Mouse (Mus musculus) liver, embryonic 14.5 days (tissue): ENCODE results near the gene Slc17a7. TPM values are rescaled to one million over a fixed set of nuclear protein-coding genes. Genes with fewer than 3 reads are reported as not detected.
A peak's percentile ranks its signal among the peaks of the same experiment; 100 is the strongest.
"Not testable (repeated sequence)": the region's sequence is repeated elsewhere in the genome, so short reads cannot be mapped to it uniquely, and the experiment has no call there.

Source experiments
- ATAC-seq: fragments of 200-750 bp; cut with Nextera tagmentation; 2 replicates; pipeline ENCODE4 v1.8.0; 2017; ENCODE audit warnings: moderate number of reproducible peaks, mild to moderate bottlenecking, moderate library complexity; ENCODE audit not compliant: insufficient read depth
- DNase-seq, 3 experiments: peaks; one replicate each; pipeline ENCODE4 v3.0.0-alpha.2; 2012 to 2013; ENCODE audit warnings: low read depth in 3 of 3, low spot score in 3 of 3
- H3K27ac ChIP-seq: fragments of 300-500 bp; sonication (generic); 2 replicates; pipeline ENCODE4 v1.5.1; 2014; ENCODE audit warnings: moderate library complexity, mild to moderate bottlenecking, control low read depth, inconsistent platforms
- H3K27me3 ChIP-seq: fragments of 300-500 bp; sonication (generic); 2 replicates; pipeline ENCODE4 v1.6.1; 2014; ENCODE audit warnings: mild to moderate bottlenecking, low read length, moderate library complexity; ENCODE audit not compliant: control insufficient read depth, insufficient read depth
- H3K36me3 ChIP-seq: fragments of 300-500 bp; sonication (generic); replicated peaks from 2 replicates; pipeline ENCODE4 v1.6.1; 2014; ENCODE audit warnings: low read depth; ENCODE audit not compliant: control insufficient read depth, insufficient read depth
- H3K4me1 ChIP-seq, 2 experiments: fragments of 200-500 bp in 1 of 2; fragments of 300-500 bp in 1 of 2; sonication (generic) in 1 of 2; replicated peaks; 2 replicates each; pipeline ENCODE4 v1.6.1; 2012 to 2014; ENCODE audit warnings: antibody characterized with exemption in 1 of 2, inconsistent platforms in 1 of 2, low read length in 1 of 2; ENCODE audit not compliant: control insufficient read depth in 2 of 2, insufficient read depth in 2 of 2
- H3K4me2 ChIP-seq: fragments of 300-500 bp; sonication (generic); 2 replicates; pipeline ENCODE4 v1.6.1; 2014; ENCODE audit warnings: low read depth, mild to moderate bottlenecking, control low read depth, moderate library complexity
- H3K4me3 ChIP-seq, 2 experiments: fragments of 200-500 bp in 1 of 2; fragments of 300-500 bp in 1 of 2; sonication (generic) in 1 of 2; 2 replicates each; pipeline ENCODE4 v1.5.1; 2012 to 2014; ENCODE audit warnings: low read depth in 2 of 2, low read length in 2 of 2, mild to moderate bottlenecking in 2 of 2, control low read depth in 1 of 2, inconsistent platforms in 1 of 2, moderate library complexity in 1 of 2; ENCODE audit not compliant: insufficient read depth in 1 of 2
- H3K9ac ChIP-seq: fragments of 300-500 bp; sonication (generic); replicated peaks from 2 replicates; pipeline ENCODE4 v1.6.1; 2014; ENCODE audit warnings: mild to moderate bottlenecking, control low read depth, moderate library complexity
- H3K9me3 ChIP-seq: fragments of 300-500 bp; sonication (generic); 2 replicates; pipeline ENCODE4 v1.6.1; 2016; ENCODE audit warnings: low read length, mixed read lengths; ENCODE audit not compliant: control insufficient read depth
- CTCF ChIP-seq: IDR thresholded peaks from 2 replicates; pipeline ENCODE4 v1.5.1; 2016; ENCODE audit warnings: antibody characterized with exemption, low read depth, control low read depth
- EP300 ChIP-seq: IDR thresholded peaks from 2 replicates; pipeline ENCODE4 v1.6.1; 2016; ENCODE audit warnings: antibody characterized with exemption, low read depth
- WGBS: fragments of 180-500 bp; shearing (Covaris S2); extraction: QIAGEN DNeasy Blood & Tissue Kit; methylation state at CpG from one replicate; pipeline ENCODE4 v1.1.7; 2014; ENCODE audit not compliant: insufficient replicate concordance; 5-methylcytosine and 5-hydroxymethylcytosine counted together
- polyA plus RNA-seq, 2 experiments: library from polyadenylated mRNA; depleted of rRNA in 1 of 2; stranded (reverse) in 1 of 2; unstranded in 1 of 2; fragments of >200 nt; fragmentation: Nextera tagmentation in 1 of 2; extraction: Ambion mirVana in 1 of 2; gene quantifications; 2 replicates each; pipeline versions ENCODE4 v1.2.1 to v1.2.3; 2012 to 2014

The Slc17a7 gene
- polyA plus RNA-seq, 2 experiments, result 0.01 TPM; not detected in 1

DNA sequence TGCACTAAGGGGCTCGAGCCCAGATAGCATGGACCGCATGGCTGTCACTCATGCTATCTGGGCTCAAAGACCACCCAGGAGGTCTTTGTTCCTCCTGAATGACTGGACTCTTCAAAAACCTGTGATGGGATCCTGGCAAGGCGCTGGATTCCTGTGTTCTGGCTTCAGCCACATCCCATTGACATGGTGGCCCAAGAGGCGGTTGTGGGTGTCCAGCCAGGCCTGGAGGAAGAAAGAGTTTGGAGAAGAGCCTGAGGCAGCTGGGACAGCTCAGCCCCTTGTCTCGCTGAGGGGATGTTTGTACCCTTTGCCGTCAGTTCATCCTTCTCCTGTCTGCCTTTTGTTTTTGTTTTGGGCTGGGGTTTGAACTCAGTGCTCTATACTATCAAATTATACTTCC lies 14.2 kb upstream of the Slc17a7 start:
- Histone ChIP-seq H3K4me3 (no peak overlapping the region), H3K4me2 (no peak overlapping the region), H3K27me3 (no peaks in the 10 kb centered on the region), H3K4me1 (peaks cover 6 to 11% of the 10 kb centered on the region in 2 experiments; a peak in 3 of 4 replicates), H3K36me3 (no peaks in the 10 kb centered on the region), H3K9me3 (no peaks in the 10 kb centered on the region), H3K27ac (no peak overlapping the region), H3K9ac (no peak overlapping the region)
- DNase-seq (no peak), ATAC-seq (no peak)
- WGBS, result 79% methylated on average over 6 of the region's 6 CpGs
- TF ChIP-seq CTCF, result no peak
- no peak for TF ChIP-seq EP300

DNA sequence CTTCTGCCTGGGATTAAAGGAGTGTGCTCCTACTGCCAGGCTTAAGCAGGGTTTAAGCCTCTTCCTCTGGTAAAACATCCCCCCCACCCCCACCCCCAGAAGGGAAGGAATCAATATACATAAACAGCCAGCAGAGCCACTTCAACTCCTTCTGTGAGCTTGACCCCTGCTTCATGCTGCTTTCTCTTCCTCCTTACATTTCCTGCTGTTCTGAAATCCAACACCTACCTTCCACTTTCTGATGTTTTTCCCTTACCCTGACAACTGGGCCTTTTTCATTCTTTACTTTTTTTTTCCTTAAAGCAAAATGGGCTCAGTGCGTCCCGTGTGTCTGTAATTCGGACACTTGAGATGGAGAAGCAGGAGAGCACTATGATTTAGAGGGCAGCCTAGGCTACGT lies 13.4 kb upstream of the Slc17a7 start:
- H3K27me3 ChIP-seq, result no peaks in the 10 kb centered on the region
- TF ChIP-seq EP300, result no peak
- TF ChIP-seq CTCF, result no peak
- H3K27ac ChIP-seq, result no peak overlapping the region
- ATAC-seq (no peak), DNase-seq (no peak)
- H3K9me3 ChIP-seq, result no peaks in the 10 kb centered on the region
- 70% methylated on average over 4 of the region's 4 CpGs for WGBS
- H3K4me1 ChIP-seq, result peaks cover 10 to 11% of the 10 kb centered on the region in 2 experiments; a peak in 3 of 4 replicates
- H3K9ac ChIP-seq, result no peak overlapping the region
- no peak overlapping the region for H3K4me2 ChIP-seq
- no peak overlapping the region for H3K4me3 ChIP-seq
- no peaks in the 10 kb centered on the region for H3K36me3 ChIP-seq

DNA sequence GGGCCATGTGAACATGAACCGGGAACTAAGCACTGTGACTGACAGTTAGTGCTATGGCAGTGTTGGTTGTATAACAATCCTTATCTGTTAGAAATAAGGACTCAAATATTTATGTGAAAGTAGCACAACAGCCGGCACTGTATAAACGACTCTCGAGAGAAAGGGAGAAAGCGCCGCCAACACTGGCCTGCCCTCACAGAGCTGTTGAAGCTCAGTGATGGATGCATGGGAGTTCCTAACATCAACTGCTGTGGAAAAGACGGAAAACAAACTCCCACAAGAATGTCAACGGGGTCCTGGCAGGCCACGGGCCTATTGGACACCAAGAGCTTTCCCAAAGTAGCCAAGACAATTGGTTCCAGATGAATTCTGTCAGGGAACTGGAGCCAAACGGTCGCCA lies 12.4 kb upstream of the Slc17a7 start:
- Histone ChIP-seq H3K4me1 (peaks cover 10 to 11% of the 10 kb centered on the region in 2 experiments; a peak in 3 of 4 replicates), H3K27me3 (no peaks in the 10 kb centered on the region), H3K27ac (no peak overlapping the region), H3K36me3 (no peaks in the 10 kb centered on the region), H3K9ac (no peak overlapping the region), H3K9me3 (no peaks in the 10 kb centered on the region), H3K4me3 (no peak overlapping the region), H3K4me2 (no peak overlapping the region)
- no peak for ATAC-seq
- no peak for TF ChIP-seq CTCF
- no peak for TF ChIP-seq EP300
- no peak for DNase-seq
- 70% methylated on average over 11 of the region's 11 CpGs for WGBS

DNA sequence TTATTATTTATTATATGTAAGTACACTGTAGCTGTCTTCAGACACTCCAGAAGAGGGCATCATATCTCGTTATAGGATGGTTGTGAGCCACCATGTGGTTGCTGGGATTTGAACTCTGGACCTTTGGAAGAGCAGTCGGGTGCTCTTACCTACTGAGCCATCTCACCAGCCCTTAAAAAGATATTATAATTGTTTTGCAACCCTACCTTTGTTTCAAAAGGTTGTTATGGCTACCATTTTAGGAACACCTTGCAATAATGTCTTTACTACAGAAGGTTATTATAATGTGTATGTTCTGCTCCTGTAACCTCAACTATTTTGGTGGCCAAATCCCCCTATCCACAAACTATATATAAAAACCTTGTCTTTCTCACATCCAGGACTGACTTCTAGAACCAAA lies 10.7 kb upstream of the Slc17a7 start:
- H3K4me3 ChIP-seq, result peak overlapping the region in 1 of 2 experiments; percentile 74; a peak in 2 of 4 replicates
- not testable (repeated sequence) for H3K9me3 ChIP-seq, H3K27me3 ChIP-seq, DNase-seq, ATAC-seq, H3K27ac ChIP-seq, H3K36me3 ChIP-seq
- H3K9ac ChIP-seq, result peak overlapping the region; percentile 82
- WGBS, result 76% methylated on average over 2 of the region's 2 CpGs
- H3K4me2 ChIP-seq, result peak overlapping the region; percentile 98
- peaks cover 10 to 11% of the 10 kb centered on the region in 2 experiments; a peak in 3 of 4 replicates for H3K4me1 ChIP-seq

DNA sequence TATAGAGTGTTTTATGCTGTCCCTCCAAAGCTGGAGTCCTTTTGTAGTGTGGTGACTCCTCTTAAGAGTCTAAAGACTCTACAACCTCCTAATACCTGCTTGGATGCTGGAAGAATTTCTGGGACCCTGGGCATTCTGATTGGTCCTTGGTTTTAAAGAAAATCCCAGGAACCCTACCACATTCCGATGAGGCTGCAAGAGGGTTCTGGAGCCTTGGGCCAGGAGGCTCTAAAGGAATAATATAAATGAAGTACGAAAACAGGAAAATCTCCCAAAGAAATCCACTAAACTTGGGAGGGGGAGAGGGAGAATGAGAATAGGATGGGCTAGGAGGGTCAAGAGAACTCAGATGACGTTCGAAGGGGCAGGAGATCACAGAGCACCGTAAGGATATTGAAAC lies 10.2 kb upstream of the Slc17a7 start:
- H3K9ac ChIP-seq, result peak overlapping the region; percentile 82
- no peaks in the 10 kb centered on the region for H3K27me3 ChIP-seq
- no peaks in the 10 kb centered on the region for H3K9me3 ChIP-seq
- DNase-seq (no peak), ATAC-seq (no peak)
- H3K4me2 ChIP-seq, result peak overlapping the region; percentile 98
- TF ChIP-seq EP300 (no peak), CTCF (no peak)
- peak overlapping the region; percentile 70 for H3K27ac ChIP-seq
- no peaks in the 10 kb centered on the region for H3K36me3 ChIP-seq
- 2% methylated on average over 5 of the region's 5 CpGs for WGBS
- peaks cover 10 to 11% of the 10 kb centered on the region in 2 experiments; a peak in 3 of 4 replicates for H3K4me1 ChIP-seq
- peak overlapping the region; percentile 74 to 81 for H3K4me3 ChIP-seq
